In the genomic region with DNA sequence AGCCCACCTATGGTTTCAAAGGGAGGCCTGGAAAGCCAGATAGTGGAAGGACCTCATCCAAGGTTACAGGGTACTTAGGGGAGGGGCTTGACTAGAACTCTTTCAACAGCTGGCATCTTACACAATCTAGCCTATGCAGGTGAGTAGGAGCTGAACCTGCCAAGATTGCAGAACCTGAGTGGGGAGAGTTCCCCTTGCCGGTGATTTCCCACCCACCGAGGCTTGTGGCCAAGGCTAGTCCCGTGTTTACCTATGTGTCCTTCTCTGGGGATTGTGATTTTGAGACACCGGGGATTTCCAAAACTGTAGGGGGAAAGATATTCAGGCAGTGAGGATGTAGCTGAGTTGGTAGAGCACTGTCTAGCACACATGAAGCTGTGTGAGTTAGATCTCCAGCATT, we compare ENCODE assay signal across 29 mouse cellular contexts. TPM values are rescaled to one million over a fixed set of nuclear protein-coding genes. Genes with fewer than 3 reads are reported as not detected.
DNase-seq lines count a peak whose midpoint lies in the region; ATAC-seq and TF ChIP-seq lines count a peak whose summit lies in the region.
"Had no signal": no experiment of that assay in that cellular context is flagged by ENCODE, and none has a peak within 500 bp of the region (broad histone marks: within the 10 kb centered on the region; RNA-seq: fewer than 3 reads in every experiment).

No protein-coding gene starts in this region.

- no peak for TF ChIP-seq RAD21 in CH12.LX (IDR thresholded peaks at IDR 0.05; ENCODE audit: low read depth, low read length)

- H3K4me1 ChIP-seq in CH12.LX (ENCODE audit: control insufficient read depth in 1 of 2, insufficient read depth in 2 of 2): peaks cover 13 to 19% of the 10 kb centered on the region in 2 experiments
- no peaks in the 10 kb centered on the region for H3K4me1 ChIP-seq in forebrain, embryonic 16.5 days (replicated peaks; ENCODE audit: control insufficient read depth, insufficient read depth, low read length)
- H3K4me1 ChIP-seq: forebrain, embryonic 12.5 days; hindbrain, embryonic 12.5 days; midbrain, embryonic 15.5 days had no signal

- TF ChIP-seq CTCF in CH12.LX (conservative IDR thresholded peaks at IDR 0.05 in 1 of 2, IDR thresholded peaks at IDR 0.05 in 1 of 2; ENCODE audit: low read depth in 2 of 2, low read length in 2 of 2): no peak

- H3K9ac ChIP-seq in CH12.LX (ENCODE audit: insufficient read depth, low read depth): no peak overlapping the region
- no peak overlapping the region for H3K9ac ChIP-seq in forebrain, embryonic 16.5 days (replicated peaks; ENCODE audit: low read depth, low read length)
- H3K9ac ChIP-seq: forebrain, embryonic 12.5 days; heart, embryonic 15.5 days; hindbrain, embryonic 12.5 days; limb, embryonic 12.5 days; midbrain, embryonic 15.5 days had no signal

- dilution Hi-C loops in CH12.LX (cut with MboI; ENCODE audit: extremely low pct_ligation_motif_present, extremely low pct_unique_long_range_greater_than_20kb, low sequenced_read_pairs): no loop called here

- H3K27ac ChIP-seq in CH12.LX (ENCODE audit: insufficient read depth, low read depth): no peak overlapping the region
- H3K27ac ChIP-seq in forebrain, embryonic 16.5 days (ENCODE audit: low read length): no peak overlapping the region
- H3K27ac ChIP-seq: forebrain, embryonic 12.5 days; heart, embryonic 10.5 days; heart, embryonic 15.5 days; hindbrain, embryonic 12.5 days; hindbrain, postnatal 0 days; limb, embryonic 12.5 days; midbrain, embryonic 10.5 days; midbrain, embryonic 15.5 days had no signal

- no peak for TF ChIP-seq POLR2A in CH12.LX (IDR thresholded peaks at IDR 0.05; ENCODE audit: low read depth, low read length)

- H3K4me3 ChIP-seq in CH12.LX (replicated peaks in 1 of 3; ENCODE audit: low read depth in 2 of 3, low read length in 2 of 3, poor library complexity in 1 of 3): no peak overlapping the region
- H3K4me3 ChIP-seq in forebrain, embryonic 16.5 days (replicated peaks; ENCODE audit: low read length): no peak overlapping the region
- H3K4me3 ChIP-seq: erythroblast, embryonic 14.5 days; forebrain, embryonic 12.5 days; heart, embryonic 10.5 days; heart, embryonic 15.5 days; hindbrain, embryonic 12.5 days; limb, embryonic 12.5 days; midbrain, embryonic 10.5 days; midbrain, embryonic 15.5 days had no signal

- WGBS in forebrain, embryonic 16.5 days: 87% methylated on average over 4 of the region's 4 CpGs

- H3K9me3 ChIP-seq in CH12.LX (replicated peaks; ENCODE audit: low read length): no peaks in the 10 kb centered on the region
- no peaks in the 10 kb centered on the region for H3K9me3 ChIP-seq in forebrain, embryonic 16.5 days (ENCODE audit: control insufficient read depth, low read length)
- H3K9me3 ChIP-seq: forebrain, embryonic 12.5 days; heart, embryonic 10.5 days; heart, embryonic 15.5 days; hindbrain, embryonic 12.5 days; limb, embryonic 12.5 days; midbrain, embryonic 10.5 days; midbrain, embryonic 15.5 days had no signal

- ATAC-seq in megakaryocyte, adult 5-6 weeks (ENCODE audit: poor library complexity, severe bottlenecking): peak; percentile 16
- no peak for ATAC-seq in forebrain, embryonic 16.5 days
- ATAC-seq: hindbrain, postnatal 0 days; intestine, postnatal 0 days; midbrain, embryonic 15.5 days had no signal

- in situ Hi-C loops in CH12.LX (cut with MboI; ENCODE audit: low pct_ligation_motif_present, low pct_unique_long_range_greater_than_20kb, low sequenced_read_pairs): no loop called here

- no peak overlapping the region for H3K4me2 ChIP-seq in CH12.LX (ENCODE audit: insufficient read depth, low read depth, poor library complexity, severe bottlenecking)
- no peak overlapping the region for H3K4me2 ChIP-seq in forebrain, embryonic 16.5 days (ENCODE audit: low read length)
- H3K4me2 ChIP-seq: forebrain, embryonic 12.5 days; heart, embryonic 15.5 days; hindbrain, embryonic 12.5 days; limb, embryonic 12.5 days; midbrain, embryonic 15.5 days had no signal

- no peak for TF ChIP-seq EP300 in CH12.LX (IDR thresholded peaks at IDR 0.05; ENCODE audit: low read length)

- H3K79me2 ChIP-seq in CH12.LX (replicated peaks; ENCODE audit: control insufficient read depth, extremely low read depth, insufficient read depth, poor library complexity, severe bottlenecking): no peaks in the 10 kb centered on the region

- H3K27me3 ChIP-seq in CH12.LX (replicated peaks): peaks cover 8% of the 10 kb centered on the region
- no peaks in the 10 kb centered on the region for H3K27me3 ChIP-seq in forebrain, embryonic 16.5 days (replicated peaks; ENCODE audit: control insufficient read depth, insufficient read depth, low read length)
- H3K27me3 ChIP-seq: forebrain, embryonic 12.5 days; heart, embryonic 15.5 days; hindbrain, embryonic 12.5 days; midbrain, embryonic 15.5 days had no signal

- no peak for DNase-seq in CH12.LX (ENCODE audit: extremely low read depth)
- peak; percentile 70 for DNase-seq in induced T-regulatory cell, adult 2 months (ENCODE audit: low read depth)
- peak; percentile 37 for DNase-seq in lung, postnatal 10 days
- no peak for DNase-seq in ovary, postnatal 36 days (ENCODE audit: low spot score)
- DNase-seq in adrenal gland, postnatal 14 days: no peak
- no peak for DNase-seq in layer of hippocampus, adult 18-20 months (ENCODE audit: low spot score in 2 of 2)
- DNase-seq: adrenal gland, adult 8-10 months; cerebellum, adult 11 months; cerebellum, postnatal 14 days; gastrocnemius, postnatal 25 days; heart, adult 11 months; kidney, adult 9 months; kidney, postnatal 10 days; right cerebral cortex, adult 18-20 months; thymus, postnatal 4 days had no signal

- H3K36me3 ChIP-seq in CH12.LX (replicated peaks in 1 of 2; ENCODE audit: control insufficient read depth in 1 of 2, insufficient read depth in 1 of 2, low read length in 1 of 2): no peaks in the 10 kb centered on the region
- no peaks in the 10 kb centered on the region for H3K36me3 ChIP-seq in forebrain, embryonic 16.5 days (ENCODE audit: control insufficient read depth, insufficient read depth)
- H3K36me3 ChIP-seq: forebrain, embryonic 12.5 days; heart, embryonic 10.5 days; heart, embryonic 15.5 days; hindbrain, embryonic 12.5 days; limb, embryonic 12.5 days; midbrain, embryonic 10.5 days; midbrain, embryonic 15.5 days had no signal

TF ChIP-seq in CH12.LX, 34 proteins besides CTCF, POLR2A, EP300 and RAD21:
- TF ChIP-seq MYC (IDR thresholded peaks at IDR 0.05; ENCODE audit: low read depth, low read length) (no peak), BHLHE40 (IDR thresholded peaks at IDR 0.05; ENCODE audit: low read depth, low read length) (peak; percentile 52; the same call in 1 of the 2 replicates), ETS1 (conservative IDR thresholded peaks at IDR 0.05; ENCODE audit: low read depth, low read length) (peak; percentile 43; the same call in 1 of the 2 replicates)

RNA-seq across cellular contexts. Expression of gene Asprv1, which starts 12.7 kb away (rescaled TPM):
- total RNA-seq in CH12.LX (2012; rRNA removed): 0.13 TPM in 1 of 2 replicates, not detected in the other
- total RNA-seq in CH12.LX (2014; rRNA removed): 0.24 TPM in 1 of 2 replicates, not detected in the other
- polyA plus RNA-seq in CH12.LX (2012; ENCODE audit: insufficient read length, low read depth): 0.16 TPM in 1 of 2 replicates, not detected in the other
- 13.5 and 16.8 TPM in 2 replicates for total RNA-seq in megakaryocyte, adult 5-6 weeks (2015)
- total RNA-seq in megakaryocyte, adult 5-6 weeks (2017): 12.1 and 19.1 TPM in 2 replicates
- polyA plus RNA-seq in forebrain, embryonic 16.5 days (2015; fragmentation: Nextera tagmentation; extraction: Ambion mirVana): 0.92 and 1.6 TPM in 2 replicates
- total RNA-seq in adrenal gland, postnatal 14 days (2021): 0.41 TPM in 1 of 2 replicates, not detected in the other
- total RNA-seq in layer of hippocampus, adult 18-20 months (2021): 1 to 10 TPM; 1.2 to 1.8 TPM
- total RNA-seq: gastrocnemius, adult 18-20 months; gastrocnemius, postnatal 25 days; liver, adult 2 months had no signal
- polyA plus RNA-seq: erythroblast, embryonic 14.5 days had no signal

RNA-seq across cellular contexts. Expression of gene Mxd1, which starts 53.7 kb away (rescaled TPM):
- total RNA-seq in CH12.LX (2012; rRNA removed) (0.88 and 1.6 TPM in 2 replicates), CH12.LX (2014; rRNA removed) (0.45 and 0.50 TPM in 2 replicates)
- 0.90 and 0.97 TPM in 2 replicates for polyA plus RNA-seq in CH12.LX (2012; ENCODE audit: insufficient read length, low read depth)
- total RNA-seq in megakaryocyte, adult 5-6 weeks (2015): 70.4 and 76.0 TPM in 2 replicates
- 87.1 and 120 TPM in 2 replicates for total RNA-seq in megakaryocyte, adult 5-6 weeks (2017)
- 21.6 and 23.2 TPM in 2 replicates for polyA plus RNA-seq in forebrain, embryonic 16.5 days (2015; fragmentation: Nextera tagmentation; extraction: Ambion mirVana)
- 11.0 and 12.3 TPM in 2 replicates for total RNA-seq in adrenal gland, postnatal 14 days (2021)
- 10 to 100 TPM; 18.6 to 19.0 TPM for total RNA-seq in layer of hippocampus, adult 18-20 months (2021)

Comparison
In these comparisons a context has a peak if more than half of its experiments do, and no peak if none do; other contexts are left out.
1. DNase-seq: peak in induced T-regulatory cell, adult 2 months (single experiment) and lung, postnatal 10 days (single experiment); none in CH12.LX (single experiment), ovary, postnatal 36 days (single experiment), adrenal gland, postnatal 14 days (single experiment) and layer of hippocampus, adult 18-20 months (0 of 2).